Mouse (Mus musculus) E14TG2a.4 (cell line): ENCODE results near the gene Sstr3.

ENCODE experiments used
- CTCF ChIP-seq: conservative IDR thresholded peaks from 2 replicates; pipeline ENCODE4 v1.5.1; 2014; ENCODE audit warnings: low read length
- NANOG ChIP-seq: IDR thresholded peaks from 2 replicates; pipeline ENCODE4 v1.6.1; 2014; ENCODE audit warnings: borderline replicate concordance, low read length, mixed read lengths

DNA sequence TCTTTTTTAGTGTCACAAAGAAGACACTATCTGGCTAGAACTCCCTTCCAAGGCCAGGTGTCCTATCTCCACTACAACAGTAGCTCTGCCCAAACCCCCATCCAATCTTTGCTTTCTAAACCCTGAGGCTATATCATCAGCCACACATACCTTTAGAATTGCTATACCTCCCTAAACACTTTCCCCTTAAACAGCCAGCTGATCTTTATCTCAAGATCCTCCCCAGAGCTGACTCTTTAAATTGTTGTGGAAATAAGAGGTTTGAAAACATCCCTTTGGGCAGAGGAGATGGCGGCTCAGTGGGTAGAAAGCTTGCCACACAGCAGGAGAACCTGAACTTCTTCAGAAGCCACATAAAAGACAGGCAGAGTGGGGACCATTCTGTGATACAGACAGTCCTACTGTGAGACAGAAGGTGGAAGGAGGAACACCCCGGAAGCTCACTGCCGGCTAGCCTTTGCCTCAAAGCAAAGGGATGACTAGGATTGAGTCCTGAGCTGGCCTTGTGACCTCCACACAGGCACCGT is 31.9 kb upstream of the Sstr3 start:
- TF ChIP-seq CTCF, result no peak
- peak; percentile 56; the same call in 1 of the 2 replicates for TF ChIP-seq NANOG
